In genomic region chr6:97617266-97617743, GRCm38 (mm10) we compare ENCODE assay signal across 7 mouse cellular contexts. TPM values are rescaled to one million over a fixed set of nuclear protein-coding genes. Genes with fewer than 3 reads are reported as not detected.
DNase-seq lines count a peak whose midpoint lies in the region; ATAC-seq and TF ChIP-seq lines count a peak whose summit lies in the region.

Gene Frmd4b, minus strand, starts transcription at chr6:97617541.

- TF ChIP-seq CTCF in bone marrow, adult 2 months (IDR thresholded peaks at IDR 0.05; ENCODE audit: control insufficient read depth, insufficient read depth, low read length): no peak

- H3K9me3 ChIP-seq in intestine, embryonic 15.5 days: no peaks in the 10 kb centered on the region

- H3K4me3 ChIP-seq in bone marrow, adult 2 months (replicated peaks; ENCODE audit: control insufficient read depth, low read depth, low read length): no peak within 1 kb of the TSS
- peak within 1 kb of the TSS; percentile 64 for H3K4me3 ChIP-seq in intestine, embryonic 15.5 days (replicated peaks)

- WGBS in bone marrow, adult 2 months: 1% methylated on average over 42 of the region's 42 CpGs
- WGBS in intestine, embryonic 15.5 days: under 1% methylated on average over 42 of the region's 42 CpGs

- TF ChIP-seq POLR2A in bone marrow, adult 2 months (IDR thresholded peaks at IDR 0.05; ENCODE audit: borderline replicate concordance, control insufficient read depth, low read depth, low read length): no peak

- H3K36me3 ChIP-seq in intestine, embryonic 15.5 days: no peaks in the 10 kb centered on the region

- H3K4me2 ChIP-seq in intestine, embryonic 15.5 days (replicated peaks): peak within 1 kb of the TSS; percentile 97

- peak within 1 kb of the TSS; percentile 49 for H3K9ac ChIP-seq in intestine, embryonic 15.5 days

- peaks cover 4% of the 10 kb centered on the region; the same call in 1 of the 2 replicates for H3K27me3 ChIP-seq in intestine, embryonic 15.5 days (replicated peaks)

- H3K27ac ChIP-seq in bone marrow, adult 2 months (ENCODE audit: control insufficient read depth, insufficient read depth, low read depth, low read length, poor library complexity): no peak within 1 kb of the TSS; the same call in 1 of the 2 replicates
- H3K27ac ChIP-seq in intestine, embryonic 15.5 days: no peak within 1 kb of the TSS

- peak; percentile 61 for DNase-seq in embryo, embryonic 11.5 days (ENCODE audit: low read depth, low spot score)
- no peak for DNase-seq in gonadal fat pad, adult 2 months (ENCODE audit: low read depth)
- peak; percentile 47 to 50 for DNase-seq in left cerebral cortex, adult 8-10 months (ENCODE audit: low spot score in 2 of 2)
- peak; percentile 79 to 89 for DNase-seq in lung, postnatal 4 days
- DNase-seq in right cerebral cortex, postnatal 36 days (ENCODE audit: low spot score in 2 of 2): peak; percentile 53 to 64

- H3K4me1 ChIP-seq in bone marrow, adult 2 months (ENCODE audit: control insufficient read depth, insufficient read depth, low read length): no peaks in the 10 kb centered on the region
- H3K4me1 ChIP-seq in intestine, embryonic 15.5 days (replicated peaks): peaks cover 7% of the 10 kb centered on the region; the same call in 1 of the 2 replicates

- peak; percentile 88 for ATAC-seq in intestine, embryonic 15.5 days

RNA-seq across cellular contexts. Expression of gene Frmd4b, which starts in this region (rescaled TPM):
- polyA plus RNA-seq in bone marrow, adult 2 months (2011; ENCODE audit: insufficient read depth, insufficient read length, low replicate concordance, missing spikeins): 4.8 and 15.4 TPM in 2 replicates
- polyA plus RNA-seq in gonadal fat pad, adult 2 months (2012; rRNA removed): 10.7 and 11.3 TPM in 2 replicates
- 9.4 and 11.1 TPM in 2 replicates for polyA plus RNA-seq in intestine, embryonic 15.5 days (2015; fragmentation: Nextera tagmentation; extraction: Ambion mirVana)
- 10 to 100 TPM; 20.1 to 23.7 (median 22.7) TPM for total RNA-seq in left cerebral cortex, adult 8-10 months (2022)
